Mouse (Mus musculus) ovary, postnatal 10 days (tissue): ENCODE results near the gene Mrpl48.

Experiments
- DNase-seq: peaks from one replicate; pipeline ENCODE4 v3.0.0; 2022; ENCODE audit warnings: low spot score

Gene Mrpl48

GRCm38 (mm10) chr7:100608130-100608741 lies at the start of gene Mrpl48:
TSS of gene Mrpl48 (minus strand) at chr7:100608301.
- peak; percentile 53 for DNase-seq

GRCm38 (mm10) chr7:100656739-100657138 lies 48.6 kb upstream of the Mrpl48 start:
- DNase-seq = no peak

- DNase-seq = no peak
Measured at GRCm38 (mm10) chr7:100654441-100654840, 46.3 kb upstream of the Mrpl48 start.

GRCm38 (mm10) chr7:100653480-100654266 lies 45.6 kb upstream of the Mrpl48 start:
- no peak for DNase-seq

GRCm38 (mm10) chr7:100651011-100651410 lies 42.9 kb upstream of the Mrpl48 start:
- no peak for DNase-seq

- no peak for DNase-seq
Measured at GRCm38 (mm10) chr7:100650421-100650820, 42.3 kb upstream of the Mrpl48 start.

- DNase-seq = no peak
Measured at GRCm38 (mm10) chr7:100649826-100650225, 41.7 kb upstream of the Mrpl48 start.

- no peak for DNase-seq
Measured at GRCm38 (mm10) chr7:100649095-100649494, 41.0 kb upstream of the Mrpl48 start.

GRCm38 (mm10) chr7:100645147-100645546 lies 37.0 kb upstream of the Mrpl48 start:
- DNase-seq = peak; percentile 21

- DNase-seq = no peak
Measured at GRCm38 (mm10) chr7:100642413-100642812, 34.3 kb upstream of the Mrpl48 start.

- no peak for DNase-seq
Measured at GRCm38 (mm10) chr7:100637657-100638056, 29.6 kb upstream of the Mrpl48 start.

GRCm38 (mm10) chr7:100624538-100624937 lies 16.4 kb upstream of the Mrpl48 start:
- DNase-seq = no peak

- DNase-seq = no peak
Measured at GRCm38 (mm10) chr7:100622277-100622676, 14.2 kb upstream of the Mrpl48 start.

- DNase-seq = no peak
Measured at GRCm38 (mm10) chr7:100616121-100616857, 8.2 kb upstream of the Mrpl48 start.

- no peak for DNase-seq
Measured at GRCm38 (mm10) chr7:100608910-100609309, 809 bp upstream of the Mrpl48 start.

- peak; percentile 81 for DNase-seq
Measured at GRCm38 (mm10) chr7:100607214-100608129, 629 bp downstream of the Mrpl48 start, which contains the start of gene Rab6a. TSS of gene Rab6a (plus strand) at chr7:100607410.

- no peak for DNase-seq
Measured at GRCm38 (mm10) chr7:100600211-100600610, 7.9 kb downstream of the Mrpl48 start.

- no peak for DNase-seq
Measured at GRCm38 (mm10) chr7:100593349-100593748, 14.8 kb downstream of the Mrpl48 start.

- DNase-seq = no peak
Measured at GRCm38 (mm10) chr7:100591522-100591852, 16.6 kb downstream of the Mrpl48 start.

- DNase-seq = peak; percentile 63
Measured at GRCm38 (mm10) chr7:100590845-100591521, 17.1 kb downstream of the Mrpl48 start.

GRCm38 (mm10) chr7:100590504-100590844 lies 17.6 kb downstream of the Mrpl48 start:
- no peak for DNase-seq
